Mouse (Mus musculus): ENCODE results near the gene Elp4.

GRCm38 (mm10) chr2:105779320-105779891 is 125.0 kb downstream of the Elp4 start:
- TF ChIP-seq CTCF (IDR thresholded peaks at IDR 0.05) (no peak), EP300 (IDR thresholded peaks at IDR 0.05) (no peak)
